Mouse (Mus musculus) embryonic fibroblast, embryonic 13.5 days (primary cell): ENCODE measurements around the gene Vwc2. TPM values are rescaled to one million over a fixed set of nuclear protein-coding genes. Genes with fewer than 3 reads are reported as not detected.

Experiments
- H3K27ac ChIP-seq: 2 replicates; pipeline ENCODE4 v1.5.1; 2012; ENCODE audit warnings: low read length, control low read depth, inconsistent platforms; ENCODE audit not compliant: insufficient read depth
- H3K4me1 ChIP-seq: 2 replicates; pipeline ENCODE4 v1.6.1; 2011; ENCODE audit warnings: low read length; ENCODE audit not compliant: control insufficient read depth, insufficient read depth
- H3K4me3 ChIP-seq: 2 replicates; pipeline ENCODE4 v1.5.1; 2011; ENCODE audit warnings: mild to moderate bottlenecking, control low read depth, low read length; ENCODE audit not compliant: insufficient read depth
- CTCF ChIP-seq: IDR thresholded peaks from 2 replicates; pipeline ENCODE4 v1.5.1; 2011; ENCODE audit warnings: mild to moderate bottlenecking, control low read depth, low read length, moderate library complexity, borderline replicate concordance; ENCODE audit not compliant: insufficient read depth
- POLR2A ChIP-seq: IDR thresholded peaks from 2 replicates; pipeline ENCODE4 v1.6.1; 2011; ENCODE audit warnings: low read depth, mild to moderate bottlenecking, control low read depth, low read length, moderate library complexity
- polyA plus RNA-seq: library from polyadenylated mRNA; stranded (reverse); fragments of >200 nt; gene quantifications from 2 replicates; pipeline ENCODE4 v1.2.4, GENCODE M21; 2011; ENCODE audit warnings: low read depth; ENCODE audit not compliant: missing spikeins, insufficient read length

Gene Vwc2
- polyA plus RNA-seq, 1 experiment, result not detected

- no peak overlapping the region for H3K27ac ChIP-seq
- TF ChIP-seq CTCF (no peak), POLR2A (no peak)
- no peaks in the 10 kb centered on the region for H3K4me1 ChIP-seq
- no peak overlapping the region for H3K4me3 ChIP-seq
These were observed 125.3 kb downstream of the Vwc2 start for GRCm38 (mm10) chr11:11239346-11239745.

DNA sequence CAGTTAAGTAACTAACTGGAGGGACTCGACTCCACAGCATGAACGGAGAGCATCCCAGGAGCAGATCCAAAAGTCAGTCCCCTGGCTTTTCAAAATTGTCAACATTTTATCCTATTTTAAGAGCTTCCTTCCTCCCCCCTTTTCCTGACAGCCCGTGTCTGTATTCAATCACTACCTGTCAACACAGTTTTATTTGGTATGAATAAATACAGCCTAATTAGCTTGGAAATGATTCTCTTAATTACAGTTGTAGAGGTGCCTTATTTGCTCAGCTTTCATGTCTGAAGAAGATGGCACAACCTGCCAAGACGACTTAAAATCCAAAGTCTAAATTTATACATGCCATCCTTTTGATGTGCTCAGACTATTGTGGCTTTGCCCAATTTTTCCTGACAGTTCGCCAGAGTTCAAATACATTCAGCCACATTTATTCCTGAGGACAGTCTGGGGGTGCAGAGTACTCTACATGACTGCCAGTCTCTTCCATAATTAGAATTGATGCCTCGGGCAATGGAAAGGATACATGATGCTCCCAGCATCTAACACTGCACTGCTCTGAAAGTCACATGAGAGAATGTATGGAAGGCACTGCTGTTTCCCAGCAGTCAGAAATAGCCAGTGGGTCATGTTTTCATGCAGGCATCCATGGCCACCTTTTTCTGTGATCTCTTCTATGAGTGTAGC lies 128.8 kb downstream of the Vwc2 start:
- Histone ChIP-seq H3K27ac (no peak overlapping the region), H3K4me3 (no peak overlapping the region), H3K4me1 (no peaks in the 10 kb centered on the region)
- TF ChIP-seq CTCF, result no peak
- TF ChIP-seq POLR2A, result no peak

DNA sequence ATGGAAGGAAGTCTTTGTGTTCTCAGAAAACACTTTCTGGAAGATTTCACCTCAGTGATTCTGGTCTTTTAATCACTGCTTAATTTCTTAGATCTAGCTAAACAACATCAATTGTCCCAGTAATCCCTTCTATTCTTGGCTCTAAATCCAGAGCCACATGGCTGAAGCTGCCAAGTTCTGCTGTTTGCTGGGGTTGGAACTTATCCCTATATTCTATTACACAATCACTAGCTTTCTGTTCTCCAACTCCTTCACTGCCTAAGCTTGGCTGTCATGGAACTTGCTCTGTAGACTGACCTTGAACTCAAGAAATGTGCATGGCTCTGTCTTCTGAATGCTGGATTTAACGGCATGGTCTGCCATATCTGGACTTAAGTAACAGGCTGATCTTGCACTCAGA lies 143.3 kb downstream of the Vwc2 start:
- no peak for TF ChIP-seq CTCF
- no peak for TF ChIP-seq POLR2A
- no peaks in the 10 kb centered on the region for H3K4me1 ChIP-seq
- no peak overlapping the region for H3K4me3 ChIP-seq
- no peak overlapping the region for H3K27ac ChIP-seq

DNA sequence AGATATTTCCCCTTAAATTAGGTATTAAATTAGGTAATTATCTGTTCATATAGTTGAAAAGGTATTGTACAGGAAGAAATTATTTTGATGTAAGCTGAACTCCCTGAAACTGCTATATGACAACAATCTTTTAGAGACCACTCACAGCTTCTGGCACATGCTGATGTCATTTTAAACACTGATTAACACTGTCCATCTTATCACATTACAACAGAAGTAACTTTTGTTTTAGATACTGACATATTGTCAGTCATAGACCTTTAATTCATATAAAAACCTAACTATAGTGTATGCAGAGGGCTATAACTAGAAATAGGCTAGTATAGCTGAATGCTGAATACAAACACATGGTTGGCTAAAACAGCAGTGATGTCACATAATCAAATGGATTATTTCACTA lies 166.1 kb downstream of the Vwc2 start:
- no peak for TF ChIP-seq CTCF
- no peak for TF ChIP-seq POLR2A
- H3K27ac ChIP-seq, result no peak overlapping the region
- no peak overlapping the region for H3K4me3 ChIP-seq
- H3K4me1 ChIP-seq, result no peaks in the 10 kb centered on the region

DNA sequence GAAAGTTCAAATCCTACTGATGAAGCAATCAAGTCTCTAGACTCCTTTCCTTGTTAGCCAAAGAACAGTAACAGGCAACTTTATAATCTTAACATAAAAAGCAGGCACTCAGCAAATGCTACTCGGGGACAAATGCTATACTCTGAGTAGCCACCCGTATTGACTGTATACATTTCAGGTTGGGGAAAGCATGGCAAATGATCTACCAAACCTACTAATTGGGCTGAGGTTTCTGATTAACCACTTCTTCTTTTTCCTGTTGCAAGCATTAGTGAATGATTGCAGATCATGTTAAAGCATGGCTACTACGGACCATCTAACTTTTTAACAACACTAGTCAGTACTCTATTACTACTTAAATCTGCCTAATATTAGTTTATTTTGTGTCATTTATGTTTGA lies 169.5 kb downstream of the Vwc2 start:
- Histone ChIP-seq H3K27ac (no peak overlapping the region), H3K4me1 (no peaks in the 10 kb centered on the region), H3K4me3 (no peak overlapping the region)
- no peak for TF ChIP-seq CTCF
- no peak for TF ChIP-seq POLR2A
